Mouse (Mus musculus) embryonic facial prominence, embryonic 13.5 days (tissue): ENCODE results near the gene Ccr5. TPM values are rescaled to one million over a fixed set of nuclear protein-coding genes. Genes with fewer than 3 reads are reported as not detected.
"Not testable (repeated sequence)": the region's sequence is repeated elsewhere in the genome, so short reads cannot be mapped to it uniquely, and the experiment has no call there.

ENCODE experiments used
- ATAC-seq: fragments of 200-750 bp; cut with Nextera tagmentation; 2 replicates; pipeline ENCODE4 v1.8.0; 2017; ENCODE audit warnings: low read depth; ENCODE audit not compliant: insufficient number of reproducible peaks, insufficient read depth, low FRiP score, low TSS enrichment
- H3K27ac ChIP-seq: fragments of 300-500 bp; sonication (generic); 2 replicates; pipeline ENCODE4 v1.5.1; 2015; ENCODE audit warnings: moderate library complexity, mild to moderate bottlenecking, inconsistent platforms
- H3K27me3 ChIP-seq: fragments of 300-500 bp; sonication (generic); 2 replicates; pipeline ENCODE4 v1.6.1; 2015; ENCODE audit warnings: mild to moderate bottlenecking, inconsistent platforms
- H3K36me3 ChIP-seq: fragments of 300-500 bp; sonication (generic); 2 replicates; pipeline ENCODE4 v1.6.1; 2015; ENCODE audit warnings: mild to moderate bottlenecking, inconsistent platforms
- H3K4me1 ChIP-seq: fragments of 300-500 bp; sonication (generic); 2 replicates; pipeline ENCODE4 v1.6.1; 2015; ENCODE audit warnings: inconsistent platforms
- H3K4me2 ChIP-seq: fragments of 300-500 bp; sonication (generic); 2 replicates; pipeline ENCODE4 v1.6.1; 2015; ENCODE audit warnings: moderate library complexity, mild to moderate bottlenecking, inconsistent platforms
- H3K4me3 ChIP-seq: fragments of 300-500 bp; sonication (generic); 2 replicates; pipeline ENCODE4 v1.5.1; 2015; ENCODE audit warnings: mild to moderate bottlenecking, inconsistent platforms
- H3K9ac ChIP-seq: fragments of 300-500 bp; sonication (generic); 2 replicates; pipeline ENCODE4 v1.6.1; 2015; ENCODE audit warnings: mild to moderate bottlenecking, inconsistent platforms
- H3K9me3 ChIP-seq: fragments of 300-500 bp; sonication (generic); 2 replicates; pipeline ENCODE4 v1.6.1; 2016; ENCODE audit warnings: inconsistent platforms
- WGBS: fragments of 180-500 bp; shearing (Covaris S2); methylation state at CpG from one replicate; pipeline ENCODE4 v1.1.7; 2015; ENCODE audit warnings: mixed read lengths; 5-methylcytosine and 5-hydroxymethylcytosine counted together
- polyA plus RNA-seq: library from polyadenylated mRNA; unstranded; fragments of >200 nt; fragmentation: Nextera tagmentation; extraction: Ambion mirVana; gene quantifications from 2 replicates; pipeline ENCODE4 v1.2.1, GENCODE M21; 2015

Gene Ccr5
- polyA plus RNA-seq, 1 experiment from 2014 or later, result 1.3 TPM

- no peaks in the 10 kb centered on the region for H3K36me3 ChIP-seq
- no peaks in the 10 kb centered on the region for H3K4me1 ChIP-seq
- no peaks in the 10 kb centered on the region for H3K27me3 ChIP-seq
- H3K27ac ChIP-seq, result no peak overlapping the region
- H3K4me2 ChIP-seq, result no peak overlapping the region
- WGBS, result 86% methylated on average over 1 of the region's 1 CpGs
- H3K4me3 ChIP-seq, result no peak overlapping the region
- no peaks in the 10 kb centered on the region for H3K9me3 ChIP-seq
- no peak for ATAC-seq
- no peak overlapping the region for H3K9ac ChIP-seq
These were observed 8.6 kb upstream of the Ccr5 start for GRCm38 (mm10) chr9:124112591-124113239.

- no peak overlapping the region for H3K9ac ChIP-seq
These were observed 7.6 kb upstream of the Ccr5 start for GRCm38 (mm10) chr9:124113777-124114176.

GRCm38 (mm10) chr9:124118489-124118888 lies 2.9 kb upstream of the Ccr5 start:
- 87% methylated on average over 1 of the region's 1 CpGs for WGBS
- no peak for ATAC-seq
- Histone ChIP-seq H3K9ac (no peak overlapping the region), H3K36me3 (no peaks in the 10 kb centered on the region), H3K27ac (no peak overlapping the region), H3K27me3 (no peaks in the 10 kb centered on the region), H3K4me1 (no peaks in the 10 kb centered on the region), H3K4me2 (no peak overlapping the region), H3K9me3 (no peaks in the 10 kb centered on the region), H3K4me3 (no peak overlapping the region)

More at GRCm38 (mm10) chr9:124113777-124114176, 7.6 kb upstream of the Ccr5 start:
- 84% methylated on average over 1 of the region's 1 CpGs for WGBS
- Histone ChIP-seq H3K9me3 (no peaks in the 10 kb centered on the region), H3K36me3 (no peaks in the 10 kb centered on the region), H3K4me1 (no peaks in the 10 kb centered on the region), H3K27me3 (no peaks in the 10 kb centered on the region), H3K4me3 (no peak overlapping the region), H3K27ac (no peak overlapping the region), H3K4me2 (no peak overlapping the region)
- no peak for ATAC-seq

GRCm38 (mm10) chr9:124125576-124125975 lies 4.2 kb downstream of the Ccr5 start:
- Histone ChIP-seq H3K9ac (no peak overlapping the region), H3K4me2 (no peak overlapping the region), H3K27ac (no peak overlapping the region), H3K27me3 (no peaks in the 10 kb centered on the region), H3K36me3 (no peaks in the 10 kb centered on the region), H3K4me1 (no peaks in the 10 kb centered on the region), H3K4me3 (no peak overlapping the region), H3K9me3 (no peaks in the 10 kb centered on the region)
- no peak for ATAC-seq
- WGBS, result 85% methylated on average over 11 of the region's 11 CpGs

GRCm38 (mm10) chr9:124126373-124126772 lies 5.0 kb downstream of the Ccr5 start:
- Histone ChIP-seq H3K27me3 (no peaks in the 10 kb centered on the region), H3K4me2 (no peak overlapping the region), H3K4me1 (no peaks in the 10 kb centered on the region), H3K27ac (no peak overlapping the region), H3K4me3 (no peak overlapping the region), H3K36me3 (no peaks in the 10 kb centered on the region), H3K9ac (no peak overlapping the region), H3K9me3 (no peaks in the 10 kb centered on the region)
- WGBS, result 45% methylated on average over 5 of the region's 5 CpGs
- no peak for ATAC-seq

- no peaks in the 10 kb centered on the region for H3K36me3 ChIP-seq
- H3K4me3 ChIP-seq, result no peak overlapping the region
- no peak overlapping the region for H3K9ac ChIP-seq
- no peak for ATAC-seq
- H3K27me3 ChIP-seq, result no peaks in the 10 kb centered on the region
- H3K4me1 ChIP-seq, result no peaks in the 10 kb centered on the region
- WGBS, result 65% methylated on average over 4 of the region's 4 CpGs
- no peak overlapping the region for H3K4me2 ChIP-seq
- H3K9me3 ChIP-seq, result no peaks in the 10 kb centered on the region
- no peak overlapping the region for H3K27ac ChIP-seq
These were observed 6.1 kb downstream of the Ccr5 start for GRCm38 (mm10) chr9:124127412-124127811.

- Histone ChIP-seq H3K27me3 (no peaks in the 10 kb centered on the region), H3K9ac (no peak overlapping the region), H3K27ac (no peak overlapping the region), H3K4me3 (no peak overlapping the region), H3K9me3 (no peaks in the 10 kb centered on the region), H3K36me3 (no peaks in the 10 kb centered on the region), H3K4me1 (no peaks in the 10 kb centered on the region), H3K4me2 (no peak overlapping the region)
- 0% methylated on average over 1 of the region's 1 CpGs for WGBS
- ATAC-seq, result no peak
These were observed 7.0 kb downstream of the Ccr5 start for GRCm38 (mm10) chr9:124128379-124128778.

GRCm38 (mm10) chr9:124132899-124133298 lies 11.6 kb downstream of the Ccr5 start:
- not testable (repeated sequence) for H3K27me3 ChIP-seq, H3K4me2 ChIP-seq, H3K4me1 ChIP-seq, ATAC-seq, H3K9ac ChIP-seq, H3K4me3 ChIP-seq, H3K36me3 ChIP-seq, H3K27ac ChIP-seq, H3K9me3 ChIP-seq
- 71% methylated on average over 2 of the region's 2 CpGs for WGBS

- H3K4me2 ChIP-seq, H3K27ac ChIP-seq, H3K9ac ChIP-seq, H3K36me3 ChIP-seq, H3K4me1 ChIP-seq, ATAC-seq, H3K9me3 ChIP-seq, H3K27me3 ChIP-seq, H3K4me3 ChIP-seq: not testable (repeated sequence)
- WGBS, result 85% methylated on average over 1 of the region's 1 CpGs
These were observed 13.6 kb downstream of the Ccr5 start for GRCm38 (mm10) chr9:124134919-124135318.

GRCm38 (mm10) chr9:124137619-124138018 lies 16.3 kb downstream of the Ccr5 start:
- H3K36me3 ChIP-seq, result no peaks in the 10 kb centered on the region
- no peak overlapping the region for H3K9ac ChIP-seq
- H3K27ac ChIP-seq, result no peak overlapping the region
- H3K9me3 ChIP-seq, result no peaks in the 10 kb centered on the region
- H3K4me2 ChIP-seq, result no peak overlapping the region
- no peaks in the 10 kb centered on the region for H3K27me3 ChIP-seq
- 64% methylated on average over 11 of the region's 11 CpGs for WGBS
- H3K4me1 ChIP-seq, result no peaks in the 10 kb centered on the region
- no peak for ATAC-seq
- no peak overlapping the region for H3K4me3 ChIP-seq

- Histone ChIP-seq H3K27me3 (no peaks in the 10 kb centered on the region), H3K9ac (no peak overlapping the region), H3K9me3 (no peaks in the 10 kb centered on the region), H3K4me1 (no peaks in the 10 kb centered on the region), H3K4me3 (no peak overlapping the region), H3K4me2 (no peak overlapping the region), H3K27ac (no peak overlapping the region), H3K36me3 (no peaks in the 10 kb centered on the region)
- WGBS, result 47% methylated on average over 4 of the region's 4 CpGs
- ATAC-seq, result no peak
These were observed 16.9 kb downstream of the Ccr5 start for GRCm38 (mm10) chr9:124138055-124138775.

GRCm38 (mm10) chr9:124143678-124144077 lies 22.3 kb downstream of the Ccr5 start:
- H3K27me3 ChIP-seq, result no peaks in the 10 kb centered on the region
- no peaks in the 10 kb centered on the region for H3K36me3 ChIP-seq
- no peak overlapping the region for H3K9ac ChIP-seq
- no peaks in the 10 kb centered on the region for H3K4me1 ChIP-seq
- no peak overlapping the region for H3K4me2 ChIP-seq
- WGBS, result 74% methylated on average over 1 of the region's 1 CpGs
- no peak for ATAC-seq
- no peaks in the 10 kb centered on the region for H3K9me3 ChIP-seq
- H3K4me3 ChIP-seq, result no peak overlapping the region
- H3K27ac ChIP-seq, result no peak overlapping the region
